Mouse (Mus musculus) liver, adult 2 months (tissue): ENCODE measurements at regions not wholly inside any gene's neighbourhood (a gene's known extent, or its start where the extent isn't known, plus 50 kb on each side); places are given as distances from the start of the nearest gene placed in this dataset.
A peak's percentile ranks its signal among the peaks of the same experiment; 100 is the strongest.

Experiments used
- DNase-seq: peaks from one replicate; pipeline ENCODE4 v3.0.0-alpha.2; 2011; ENCODE audit warnings: low read depth, low spot score; ENCODE audit errors: extremely low read depth
- H3K27ac ChIP-seq: fragments of 200-500 bp; replicated peaks from 2 replicates; pipeline ENCODE4 v1.5.1; 2012; ENCODE audit warnings: low read depth, mild to moderate bottlenecking, control low read depth, inconsistent platforms, low read length; ENCODE audit not compliant: insufficient read depth
- H3K27me3 ChIP-seq: fragments of 200-500 bp; 2 replicates; pipeline ENCODE4 v1.6.1; 2012; ENCODE audit warnings: mild to moderate bottlenecking, moderate library complexity, low read length, inconsistent platforms; ENCODE audit not compliant: control insufficient read depth, insufficient read depth
- H3K36me3 ChIP-seq: fragments of 200-500 bp; 2 replicates; pipeline ENCODE4 v1.6.1; 2012; ENCODE audit warnings: low read length, inconsistent platforms; ENCODE audit not compliant: control insufficient read depth, insufficient read depth
- H3K4me1 ChIP-seq: fragments of 200-500 bp; 2 replicates; pipeline ENCODE4 v1.6.1; 2011; ENCODE audit warnings: low read length; ENCODE audit not compliant: control insufficient read depth, insufficient read depth
- H3K4me3 ChIP-seq: fragments of 200-500 bp; 2 replicates; pipeline ENCODE4 v1.5.1; 2011; ENCODE audit warnings: low read depth, mild to moderate bottlenecking, control low read depth, low read length, moderate library complexity; ENCODE audit not compliant: insufficient read depth
- H3K79me2 ChIP-seq: fragments of 200-500 bp; 2 replicates; pipeline ENCODE4 v1.6.1; 2012; ENCODE audit warnings: inconsistent platforms, mild to moderate bottlenecking, low read length, moderate library complexity; ENCODE audit not compliant: control insufficient read depth, insufficient read depth
- H3K9ac ChIP-seq: fragments of 200-500 bp; 2 replicates; pipeline ENCODE4 v1.6.1; 2012; ENCODE audit warnings: low read depth, mild to moderate bottlenecking, control low read depth, inconsistent platforms, low read length
- CTCF ChIP-seq: fragments of 200-500 bp; IDR thresholded peaks from 2 replicates; pipeline ENCODE4 v1.5.1; 2011; ENCODE audit warnings: low read depth, low read length, control low read depth
- POLR2A ChIP-seq: fragments of 200-500 bp; IDR thresholded peaks from 2 replicates; pipeline ENCODE4 v1.6.1; 2011; ENCODE audit warnings: low read length, control low read depth; ENCODE audit not compliant: insufficient read depth; ENCODE audit errors: extremely low read depth
- WGBS: fragments of 180-500 bp; shearing (Covaris S2); methylation state at CpG from one replicate; pipeline ENCODE4 v1.1.7; 2018; 5-methylcytosine and 5-hydroxymethylcytosine counted together

- Histone ChIP-seq H3K4me3 (no peak overlapping the region), H3K79me2 (no peaks in the 10 kb centered on the region), H3K27me3 (no peaks in the 10 kb centered on the region), H3K4me1 (no peaks in the 10 kb centered on the region), H3K36me3 (no peaks in the 10 kb centered on the region), H3K9ac (no peak overlapping the region), H3K27ac (no peak overlapping the region)
- DNase-seq, result no peak
- 85% methylated on average over 3 of the region's 3 CpGs for WGBS
- TF ChIP-seq CTCF, result no peak
- TF ChIP-seq POLR2A, result no peak
Measured at GRCm38 (mm10) chr5:91456924-91457323, 54.1 kb upstream of the Btc start.

- peak; percentile 27 for DNase-seq
- no peaks in the 10 kb centered on the region for H3K27me3 ChIP-seq
- H3K27ac ChIP-seq, result no peak overlapping the region
- WGBS, result 35% methylated on average over 4 of the region's 4 CpGs
- no peaks in the 10 kb centered on the region for H3K36me3 ChIP-seq
- TF ChIP-seq POLR2A (no peak), CTCF (peak; percentile 35; the same call in 1 of the 2 replicates)
- H3K9ac ChIP-seq, result no peak overlapping the region
- H3K4me3 ChIP-seq, result no peak overlapping the region
- H3K79me2 ChIP-seq, result no peaks in the 10 kb centered on the region
- no peaks in the 10 kb centered on the region for H3K4me1 ChIP-seq
Measured at GRCm38 (mm10) chr5:91464876-91465508, 52.4 kb upstream of the Parm1 start.
